Mouse (Mus musculus) megakaryocyte, embryonic 14.5 days (primary cell): ENCODE data around the gene Mgarp. TPM values are rescaled to one million over a fixed set of nuclear protein-coding genes. Genes with fewer than 3 reads are reported as not detected.

ENCODE experiments used
- H3K27me3 ChIP-seq: replicated peaks from 2 replicates; pipeline ENCODE3; 2012; ENCODE audit warnings: inconsistent platforms
- H3K36me3 ChIP-seq: replicated peaks from 2 replicates; pipeline ENCODE3; 2012; ENCODE audit warnings: low read length, inconsistent platforms, mixed read lengths
- H3K4me1 ChIP-seq: 2 replicates; pipeline ENCODE4 v1.6.1; 2012; ENCODE audit warnings: inconsistent platforms
- H3K4me3 ChIP-seq: replicated peaks from 2 replicates; pipeline ENCODE3; 2012; ENCODE audit warnings: moderate library complexity, mild to moderate bottlenecking, inconsistent platforms
- H3K9me3 ChIP-seq: 2 replicates; pipeline ENCODE4 v1.6.1; 2012; ENCODE audit warnings: inconsistent platforms
- FLI1 ChIP-seq: IDR thresholded peaks from 2 replicates; pipeline ENCODE4 v1.6.1; 2012; ENCODE audit warnings: low read length, inconsistent platforms, mixed read lengths
- GATA1 ChIP-seq: IDR thresholded peaks from 3 replicates; pipeline ENCODE4 v1.6.1; 2012; ENCODE audit warnings: mixed read lengths, low read length, inconsistent platforms, borderline replicate concordance
- polyA plus RNA-seq: library from polyadenylated mRNA; stranded (reverse); fragments of >175 nt; gene quantifications from 2 replicates; pipeline ENCODE4 v1.2.3, GENCODE M21; 2012; ENCODE audit warnings: low replicate concordance; ENCODE audit not compliant: insufficient read depth

Gene Mgarp
- polyA plus RNA-seq, 1 experiment: 6.5 TPM

DNA sequence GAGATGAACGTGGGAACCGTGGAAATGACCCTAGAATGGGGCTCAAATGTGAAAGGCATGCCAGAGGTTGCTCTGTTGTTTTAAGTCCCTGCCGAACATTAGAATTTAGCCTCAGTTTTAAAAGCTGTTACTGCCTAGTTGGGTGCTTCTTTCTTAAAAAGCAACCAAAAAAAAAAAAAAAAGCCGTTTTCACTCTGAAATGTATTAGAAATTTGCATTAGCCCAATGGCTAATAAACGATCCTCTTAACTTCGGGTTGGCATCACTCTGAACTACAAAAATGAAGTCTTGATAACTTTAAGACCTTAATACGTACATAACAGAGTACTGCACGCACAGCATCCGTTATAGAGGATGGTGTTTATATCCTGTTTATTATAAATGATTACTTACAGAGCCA, 54.4 kb downstream of the Mgarp start:
- Histone ChIP-seq H3K4me3 (peak overlapping the region; percentile 97), H3K4me1 (peaks cover 37% of the 10 kb centered on the region), H3K9me3 (peaks cover 8% of the 10 kb centered on the region), H3K36me3 (peaks cover 11% of the 10 kb centered on the region), H3K27me3 (no peaks in the 10 kb centered on the region)
- no peak for TF ChIP-seq GATA1
- TF ChIP-seq FLI1: no peak

GRCm38 (mm10) chr3:51341268-51342081, 55.1 kb downstream of the Mgarp start:
- H3K27me3 ChIP-seq: no peaks in the 10 kb centered on the region

DNA sequence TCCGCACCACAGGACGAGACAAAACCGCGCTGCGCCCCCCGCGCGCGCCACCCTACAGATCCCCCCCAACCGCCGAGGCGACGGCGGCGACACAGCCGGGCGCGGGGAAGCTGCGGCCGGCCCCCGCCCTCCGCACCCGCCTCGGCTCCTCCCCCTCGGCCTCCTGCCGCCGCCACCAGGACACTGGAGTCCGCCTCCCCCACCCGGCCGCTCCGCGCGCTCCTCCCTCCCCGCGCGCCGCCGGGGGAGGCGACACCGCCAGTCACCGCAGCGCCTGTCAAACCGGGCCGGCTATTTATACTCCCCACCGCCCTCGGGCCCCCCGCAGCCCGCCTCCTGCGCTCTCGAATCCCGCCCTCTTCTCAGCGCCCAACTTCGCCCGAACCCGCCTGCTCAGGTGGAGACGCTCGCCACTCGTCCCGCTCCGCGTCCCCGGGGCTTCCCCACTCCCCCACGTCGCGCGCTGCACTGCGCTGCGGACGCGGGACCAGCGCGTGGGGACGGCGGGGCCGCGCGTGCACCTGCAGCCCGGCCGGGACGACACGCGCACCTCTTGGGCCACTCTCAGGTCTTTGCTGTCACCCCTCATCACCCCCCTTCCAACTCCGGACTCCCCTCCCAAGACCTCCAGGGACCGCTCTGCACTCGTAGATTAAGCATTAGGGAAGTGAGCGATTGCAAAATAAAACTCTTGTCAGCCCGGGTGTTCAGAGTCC, 55.8 kb downstream of the Mgarp start, which contains the start of gene Elf2:
Elf2 (minus strand) TSS at position 112 of the 716 bp plus-strand sequence.
- peak within 1 kb of the TSS; percentile 97 for H3K4me3 ChIP-seq
- no peaks in the 10 kb centered on the region for H3K27me3 ChIP-seq
- TF ChIP-seq FLI1: no peak
- H3K4me1 ChIP-seq: peaks cover 39% of the 10 kb centered on the region
- H3K9me3 ChIP-seq: peaks cover 8% of the 10 kb centered on the region
- peaks cover 11% of the 10 kb centered on the region for H3K36me3 ChIP-seq

More at GRCm38 (mm10) chr3:51341268-51342081, 55.1 kb downstream of the Mgarp start:
- peaks cover 11% of the 10 kb centered on the region for H3K36me3 ChIP-seq
- H3K4me3 ChIP-seq: peak overlapping the region; percentile 97
- H3K9me3 ChIP-seq: peaks cover 8% of the 10 kb centered on the region
- TF ChIP-seq FLI1: no peak
- TF ChIP-seq GATA1: no peak
- peaks cover 42% of the 10 kb centered on the region for H3K4me1 ChIP-seq

- peaks cover 14% of the 10 kb centered on the region for H3K36me3 ChIP-seq
- peak overlapping the region; percentile 97 for H3K4me3 ChIP-seq
- TF ChIP-seq GATA1 (no peak), FLI1 (no peak)
- H3K4me1 ChIP-seq: peaks cover 45% of the 10 kb centered on the region
- H3K27me3 ChIP-seq: no peaks in the 10 kb centered on the region
- H3K9me3 ChIP-seq: peaks cover 8% of the 10 kb centered on the region
Observed at GRCm38 (mm10) chr3:51339734-51340551, 56.6 kb downstream of the Mgarp start.

- peak overlapping the region; percentile 97 for H3K4me3 ChIP-seq
- H3K9me3 ChIP-seq: peaks cover 8% of the 10 kb centered on the region
- TF ChIP-seq FLI1 (no peak), GATA1 (no peak)
- peaks cover 51% of the 10 kb centered on the region for H3K4me1 ChIP-seq
- no peaks in the 10 kb centered on the region for H3K27me3 ChIP-seq
- peaks cover 14% of the 10 kb centered on the region for H3K36me3 ChIP-seq
Observed at GRCm38 (mm10) chr3:51339378-51339733, 57.2 kb downstream of the Mgarp start.

Other genes with a start within 250 kb of the Mgarp start
- 4.9 and 9.6 TPM in 2 replicates for gene Noct, start 172.3 kb downstream of the Mgarp start, polyA plus RNA-seq
- 1.5 and 8.7 TPM in 2 replicates for gene Elf2, start 56.1 kb downstream of the Mgarp start, polyA plus RNA-seq
- gene Ndufc1, start 12.2 kb upstream of the Mgarp start, polyA plus RNA-seq: 15.6 and 41.0 TPM in 2 replicates
- 1.7 and 10.5 TPM in 2 replicates for gene Naa15, start 18.4 kb upstream of the Mgarp start, polyA plus RNA-seq
- gene Rab33b, start 87.2 kb upstream of the Mgarp start, polyA plus RNA-seq: 2.7 and 6.3 TPM in 2 replicates
- gene Setd7, start 164.1 kb upstream of the Mgarp start, polyA plus RNA-seq: 4.2 and 5.0 TPM in 2 replicates